Mouse (Mus musculus) spleen, adult 2 months (tissue): ENCODE measurements around the gene Itpr3. TPM values are rescaled to one million over a fixed set of nuclear protein-coding genes. Genes with fewer than 3 reads are reported as not detected.

ENCODE experiments used
- DNase-seq, 2 experiments: peaks; one replicate each; pipeline versions ENCODE4 v3.0.0 to v3.0.0-alpha.2; 2012 to 2021; ENCODE audit warnings: low spot score in 2 of 2, low read depth in 1 of 2
- H3K27ac ChIP-seq: fragments of 200-500 bp; 2 replicates; pipeline ENCODE4 v1.5.1; 2012; ENCODE audit warnings: low read length, inconsistent platforms; ENCODE audit not compliant: insufficient read depth
- H3K27me3 ChIP-seq: fragments of 200-500 bp; 2 replicates; pipeline ENCODE4 v1.6.1; 2012; ENCODE audit warnings: mild to moderate bottlenecking, moderate library complexity, low read length, inconsistent platforms; ENCODE audit not compliant: control insufficient read depth, insufficient read depth
- H3K36me3 ChIP-seq: fragments of 200-500 bp; 2 replicates; pipeline ENCODE4 v1.6.1; 2012; ENCODE audit warnings: mild to moderate bottlenecking, low read length, inconsistent platforms; ENCODE audit not compliant: control insufficient read depth, insufficient read depth
- H3K4me1 ChIP-seq: fragments of 200-500 bp; 2 replicates; pipeline ENCODE4 v1.6.1; 2011; ENCODE audit warnings: inconsistent platforms; ENCODE audit not compliant: control insufficient read depth, insufficient read depth, insufficient read length
- H3K4me3 ChIP-seq: fragments of 200-500 bp; 2 replicates; pipeline ENCODE4 v1.5.1; 2011; ENCODE audit warnings: mild to moderate bottlenecking, inconsistent platforms; ENCODE audit not compliant: insufficient read depth, insufficient read length; ENCODE audit errors: extremely low read depth
- CTCF ChIP-seq: fragments of 200-500 bp; IDR thresholded peaks from 2 replicates; pipeline ENCODE4 v1.5.1; 2011; ENCODE audit warnings: mild to moderate bottlenecking, inconsistent platforms; ENCODE audit not compliant: insufficient read depth, insufficient read length, insufficient replicate concordance; ENCODE audit errors: extremely low read depth
- POLR2A ChIP-seq: fragments of 200-500 bp; IDR thresholded peaks from 2 replicates; pipeline ENCODE4 v1.6.1; 2011; ENCODE audit warnings: low read depth, low read length, inconsistent platforms
- WGBS: fragments of 180-500 bp; shearing (Covaris S2); methylation state at CpG from one replicate; pipeline ENCODE4 v1.1.7; 2018; 5-methylcytosine and 5-hydroxymethylcytosine counted together
- polyA plus RNA-seq: library from polyadenylated mRNA; depleted of rRNA; stranded (reverse); fragments of >200 nt; gene quantifications from 2 replicates; pipeline ENCODE4 v1.2.3, GENCODE M21; 2012

Itpr3 gene
- polyA plus RNA-seq, 1 experiment = 50.9 TPM

- Histone ChIP-seq H3K27ac (no peak overlapping the region), H3K4me3 (no peak overlapping the region), H3K4me1 (no peaks in the 10 kb centered on the region), H3K27me3 (no peaks in the 10 kb centered on the region), H3K36me3 (peaks cover 55% of the 10 kb centered on the region)
- DNase-seq = no peak
- no peak for TF ChIP-seq CTCF
- TF ChIP-seq POLR2A = no peak
- 88% methylated on average over 6 of the region's 6 CpGs for WGBS
Measured at GRCm38 (mm10) chr17:27107936-27108335, 50.8 kb downstream of the Itpr3 start.

- no peak overlapping the region for H3K27ac ChIP-seq
- no peak for DNase-seq
- no peak overlapping the region for H3K4me3 ChIP-seq
- TF ChIP-seq CTCF (no peak), POLR2A (no peak)
- no peaks in the 10 kb centered on the region for H3K27me3 ChIP-seq
- 89% methylated on average over 7 of the region's 7 CpGs for WGBS
- peaks cover 64% of the 10 kb centered on the region for H3K36me3 ChIP-seq
- no peaks in the 10 kb centered on the region for H3K4me1 ChIP-seq
Measured at GRCm38 (mm10) chr17:27110072-27110471, 53.0 kb downstream of the Itpr3 start.

DNA sequence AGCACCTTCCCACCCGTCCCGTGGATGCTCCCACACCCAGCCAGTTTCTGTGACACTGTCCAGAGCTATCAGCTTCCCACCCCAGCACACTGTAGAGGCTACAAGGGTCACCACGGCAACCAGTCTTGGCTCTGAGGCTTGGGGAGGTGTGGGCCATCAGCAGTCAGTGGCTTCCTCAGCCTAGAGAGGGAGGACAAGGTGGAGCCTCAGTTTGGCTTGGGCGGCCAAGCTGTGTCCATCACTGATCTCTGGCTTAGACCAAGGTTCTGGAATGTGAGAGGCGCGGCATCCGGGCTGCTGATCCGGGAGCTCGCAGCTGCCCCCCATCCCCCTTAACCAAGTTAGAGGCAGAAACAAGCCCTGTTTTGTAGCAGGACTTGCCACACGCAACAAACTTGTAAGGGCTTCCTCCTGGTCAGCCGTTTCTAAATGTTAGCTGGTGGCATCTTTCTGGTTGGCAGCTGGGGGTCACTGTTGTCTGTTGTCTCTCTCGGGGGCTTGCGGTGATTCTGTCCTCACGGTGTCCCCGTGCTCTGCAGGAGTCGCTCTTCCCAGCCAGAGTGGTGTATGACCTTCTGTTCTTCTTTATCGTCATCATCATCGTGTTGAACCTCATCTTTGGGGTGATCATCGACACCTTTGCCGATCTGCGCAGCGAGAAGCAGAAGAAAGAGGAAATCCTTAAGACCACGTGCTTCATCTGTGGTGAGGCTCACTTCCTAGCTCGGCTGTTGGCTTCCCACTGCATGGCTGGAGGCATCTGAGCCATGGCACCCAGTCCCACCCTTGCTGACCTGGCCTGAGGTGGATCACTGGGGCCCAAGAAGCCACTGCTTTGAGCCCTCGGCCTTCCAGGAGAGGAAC is 61.8 kb downstream of the Itpr3 start:
- H3K27ac ChIP-seq = no peak overlapping the region
- no peak for DNase-seq
- H3K36me3 ChIP-seq = peaks cover 88% of the 10 kb centered on the region
- WGBS = 51% methylated on average over 25 of the region's 25 CpGs
- peaks cover 10% of the 10 kb centered on the region; the same call in 1 of the 2 replicates for H3K4me1 ChIP-seq
- no peak for TF ChIP-seq POLR2A
- TF ChIP-seq CTCF = no peak
- no peak overlapping the region for H3K4me3 ChIP-seq
- H3K27me3 ChIP-seq = no peaks in the 10 kb centered on the region

- WGBS = 96% methylated on average over 4 of the region's 4 CpGs
- no peak for DNase-seq
- Histone ChIP-seq H3K27ac (no peak overlapping the region), H3K4me3 (no peak overlapping the region), H3K36me3 (peaks cover 84% of the 10 kb centered on the region), H3K4me1 (peaks cover 10% of the 10 kb centered on the region; the same call in 1 of the 2 replicates), H3K27me3 (no peaks in the 10 kb centered on the region)
- TF ChIP-seq POLR2A (no peak), CTCF (no peak)
Measured at GRCm38 (mm10) chr17:27119540-27119895, 62.4 kb downstream of the Itpr3 start.

DNA sequence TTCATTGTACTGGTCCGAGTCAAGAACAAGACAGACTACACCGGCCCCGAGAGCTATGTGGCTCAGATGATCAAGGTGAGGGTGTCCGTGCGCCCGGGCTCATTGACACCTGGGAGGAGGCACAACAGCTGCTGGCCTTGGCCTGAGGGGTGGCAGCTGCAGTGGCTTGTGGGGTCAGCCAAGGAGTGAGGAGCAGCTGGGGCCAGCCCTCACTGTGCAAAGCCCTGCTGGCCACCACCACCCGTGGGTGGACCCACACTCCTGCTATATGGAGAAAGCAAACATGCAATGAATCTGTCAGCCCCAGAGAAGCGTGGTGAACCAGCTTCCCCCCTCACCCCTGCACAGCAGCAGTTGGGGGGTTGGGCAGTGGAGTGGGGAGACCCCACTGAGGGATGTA is 62.9 kb downstream of the Itpr3 start:
- Histone ChIP-seq H3K36me3 (peaks cover 80% of the 10 kb centered on the region), H3K27ac (no peak overlapping the region), H3K27me3 (no peaks in the 10 kb centered on the region), H3K4me1 (peaks cover 10% of the 10 kb centered on the region; the same call in 1 of the 2 replicates), H3K4me3 (no peak overlapping the region)
- no peak for DNase-seq
- no peak for TF ChIP-seq CTCF
- TF ChIP-seq POLR2A = no peak
- 81% methylated on average over 8 of the region's 8 CpGs for WGBS

GRCm38 (mm10) chr17:27120561-27121024 is 63.5 kb downstream of the Itpr3 start:
- no peak for DNase-seq
- TF ChIP-seq CTCF (peak; percentile 23; the same call in 1 of the 2 replicates), POLR2A (no peak)
- peaks cover 75% of the 10 kb centered on the region for H3K36me3 ChIP-seq
- peaks cover 10% of the 10 kb centered on the region; the same call in 1 of the 2 replicates for H3K4me1 ChIP-seq
- H3K27ac ChIP-seq = no peak overlapping the region
- 83% methylated on average over 18 of the region's 18 CpGs for WGBS
- H3K27me3 ChIP-seq = no peaks in the 10 kb centered on the region
- no peak overlapping the region for H3K4me3 ChIP-seq

GRCm38 (mm10) chr17:27121266-27121665 is 64.2 kb downstream of the Itpr3 start:
- H3K27ac ChIP-seq = no peak overlapping the region
- no peak for TF ChIP-seq POLR2A
- H3K36me3 ChIP-seq = peaks cover 68% of the 10 kb centered on the region
- DNase-seq = no peak
- H3K4me1 ChIP-seq = peaks cover 10% of the 10 kb centered on the region; the same call in 1 of the 2 replicates
- H3K27me3 ChIP-seq = no peaks in the 10 kb centered on the region
- 90% methylated on average over 14 of the region's 14 CpGs for whole genome bisulfite sequencing
- no peak overlapping the region for H3K4me3 ChIP-seq
